Mouse (Mus musculus) kidney, adult 2 months (tissue): ENCODE data around the gene Rbks.

Experiments used
- CTCF ChIP-seq: fragments of 200-500 bp; conservative IDR thresholded peaks from 2 replicates; pipeline ENCODE4 v1.5.1; 2011; ENCODE audit warnings: low read depth, mild to moderate bottlenecking, control low read depth, low read length, moderate library complexity, mixed read lengths; ENCODE audit not compliant: insufficient read depth, insufficient read length
- POLR2A ChIP-seq: fragments of 200-500 bp; IDR thresholded peaks from one replicate; pipeline ENCODE4 v1.6.1; 2011; ENCODE audit warnings: low read depth, low read length, control low read depth

DNA sequence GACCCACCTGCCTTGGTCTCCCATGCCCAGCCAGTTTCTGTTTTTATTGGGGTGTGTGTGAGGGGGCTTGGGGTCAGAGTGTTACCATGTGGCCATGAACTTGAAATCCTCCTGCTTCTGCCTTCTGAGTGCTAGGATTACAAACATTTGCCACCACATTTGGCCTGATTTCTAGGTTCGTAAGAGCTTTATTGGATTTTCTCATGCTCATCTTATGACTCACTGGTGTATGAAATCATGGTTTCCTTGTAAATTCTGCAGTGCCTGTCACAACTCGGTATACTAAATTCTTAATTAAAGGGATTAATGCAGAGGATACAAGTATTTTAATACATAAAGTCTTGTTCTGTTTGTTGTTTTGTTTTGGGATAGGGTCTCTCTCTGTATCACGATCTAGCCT is 77.1 kb downstream of the Rbks start:
- TF ChIP-seq POLR2A = no peak
- TF ChIP-seq CTCF = no peak
